Mouse (Mus musculus) hindbrain, embryonic 14.5 days (tissue): Measurements from ENCODE around the gene Gm6351. TPM values are rescaled to one million over a fixed set of nuclear protein-coding genes. Genes with fewer than 3 reads are reported as not detected.
"Not testable (repeated sequence)": the region's sequence is repeated elsewhere in the genome, so short reads cannot be mapped to it uniquely, and the experiment has no call there.

Source experiments
- ATAC-seq: fragments of 200-750 bp; cut with Nextera tagmentation; 2 replicates; pipeline ENCODE4 v1.8.0; 2017; ENCODE audit warnings: moderate number of reproducible peaks, mild to moderate bottlenecking, moderate TSS enrichment, moderate library complexity; ENCODE audit not compliant: low FRiP score
- DNase-seq: peaks from one replicate; pipeline ENCODE4 v3.0.0-alpha.2; 2015; ENCODE audit warnings: low spot score
- H3K27ac ChIP-seq: fragments of 300-500 bp; sonication (generic); 2 replicates; pipeline ENCODE4 v1.5.1; 2014; ENCODE audit warnings: mild to moderate bottlenecking, moderate library complexity
- H3K27me3 ChIP-seq: fragments of 300-500 bp; sonication (generic); 2 replicates; pipeline ENCODE4 v1.6.1; 2014; ENCODE audit warnings: mild to moderate bottlenecking, low read length, mixed read lengths; ENCODE audit not compliant: control insufficient read depth, insufficient read depth
- H3K36me3 ChIP-seq: fragments of 300-500 bp; sonication (generic); replicated peaks from 2 replicates; pipeline ENCODE4 v1.6.1; 2014; ENCODE audit not compliant: control insufficient read depth, insufficient read depth
- H3K4me1 ChIP-seq: fragments of 300-500 bp; sonication (generic); replicated peaks from 2 replicates; pipeline ENCODE4 v1.6.1; 2014; ENCODE audit warnings: antibody characterized with exemption, low read length, mixed read lengths; ENCODE audit not compliant: control insufficient read depth, insufficient read depth
- H3K4me2 ChIP-seq: fragments of 300-500 bp; sonication (generic); replicated peaks from 2 replicates; pipeline ENCODE4 v1.6.1; 2014; ENCODE audit warnings: mild to moderate bottlenecking, moderate library complexity
- H3K4me3 ChIP-seq: fragments of 300-500 bp; sonication (generic); replicated peaks from 2 replicates; pipeline ENCODE4 v1.5.1; 2014; ENCODE audit warnings: mild to moderate bottlenecking, low read length
- H3K9ac ChIP-seq: fragments of 300-500 bp; sonication (generic); 2 replicates; pipeline ENCODE4 v1.6.1; 2014
- H3K9me3 ChIP-seq: fragments of 300-500 bp; sonication (generic); 2 replicates; pipeline ENCODE4 v1.6.1; 2016; ENCODE audit warnings: low read length; ENCODE audit not compliant: control insufficient read depth
- WGBS: fragments of 180-500 bp; shearing (Covaris S2); extraction: QIAGEN DNeasy Blood & Tissue Kit; methylation state at CpG from one replicate; pipeline ENCODE4 v1.1.7; 2014; 5-methylcytosine and 5-hydroxymethylcytosine counted together
- polyA plus RNA-seq: library from polyadenylated mRNA; unstranded; fragments of >200 nt; fragmentation: Nextera tagmentation; extraction: Ambion mirVana; gene quantifications from 2 replicates; pipeline ENCODE4 v1.2.1, GENCODE M21; 2014

The Gm6351 gene
- not detected in 2 replicates for polyA plus RNA-seq

GRCm38 (mm10) chr5:94076085-94076484 is at the start of gene Gm6351:
Gene Gm6351 (plus strand): TSS chr5:94076385.
- H3K9ac ChIP-seq, H3K4me1 ChIP-seq, H3K36me3 ChIP-seq, H3K27me3 ChIP-seq, H3K9me3 ChIP-seq, ATAC-seq, DNase-seq, H3K4me2 ChIP-seq, H3K4me3 ChIP-seq, H3K27ac ChIP-seq: not testable (repeated sequence)
- no CpG with 5 or more reads among the region's 3 CpGs for WGBS

- H3K4me2 ChIP-seq, DNase-seq, H3K27me3 ChIP-seq, H3K4me3 ChIP-seq, H3K36me3 ChIP-seq, H3K9ac ChIP-seq, H3K27ac ChIP-seq, H3K9me3 ChIP-seq, H3K4me1 ChIP-seq, ATAC-seq: not testable (repeated sequence)
- no CpG with 5 or more reads among the region's 1 CpGs for WGBS
Observed at GRCm38 (mm10) chr5:94070445-94070844, 5.7 kb upstream of the Gm6351 start, which contains the start of gene BC061212. Gene BC061212 (minus strand): TSS chr5:94070545.

Other genes starting within 250 kb of the Gm6351 start
- gene Gm7792, start 232.6 kb upstream of the Gm6351 start, polyA plus RNA-seq: not detected in 2 replicates
- gene Gm16429, start 147.3 kb upstream of the Gm6351 start, polyA plus RNA-seq: not detected in 2 replicates
- not detected in 2 replicates for gene BC061212, start 5.8 kb upstream of the Gm6351 start, polyA plus RNA-seq
- gene Gm3106, start 141.6 kb downstream of the Gm6351 start, polyA plus RNA-seq: not detected in 2 replicates
- gene A430089I19Rik, start 230.4 kb downstream of the Gm6351 start, polyA plus RNA-seq: not detected in 2 replicates
- not detected in 2 replicates for gene Gm6502, start 238.1 kb downstream of the Gm6351 start, polyA plus RNA-seq